Mouse (Mus musculus) heart, postnatal 0 days (tissue): Measurements from ENCODE around the gene Prkca. TPM values are rescaled to one million over a fixed set of nuclear protein-coding genes. Genes with fewer than 3 reads are reported as not detected.

ENCODE experiments used
- ATAC-seq: fragments of 200-750 bp; cut with Nextera tagmentation; 2 replicates; pipeline ENCODE4 v1.8.0; 2017; ENCODE audit warnings: low read depth, moderate number of reproducible peaks, moderate library complexity; ENCODE audit not compliant: insufficient read depth
- DNase-seq: peaks from one replicate; pipeline ENCODE4 v3.0.0-alpha.2; 2016; ENCODE audit warnings: low spot score
- H3K27ac ChIP-seq: fragments of 300-500 bp; sonication (generic); 2 replicates; pipeline ENCODE4 v1.5.1; 2014; ENCODE audit warnings: low read depth, mild to moderate bottlenecking
- H3K27me3 ChIP-seq: fragments of 300-500 bp; sonication (generic); 2 replicates; pipeline ENCODE4 v1.6.1; 2014; ENCODE audit warnings: low read length, mixed read lengths; ENCODE audit not compliant: control insufficient read depth, insufficient read depth
- H3K36me3 ChIP-seq: fragments of 300-500 bp; sonication (generic); replicated peaks from 2 replicates; pipeline ENCODE4 v1.6.1; 2014; ENCODE audit warnings: low read length, mixed read lengths; ENCODE audit not compliant: control insufficient read depth, insufficient read depth
- H3K4me1 ChIP-seq: fragments of 300-500 bp; sonication (generic); 2 replicates; pipeline ENCODE4 v1.6.1; 2014; ENCODE audit warnings: antibody characterized with exemption; ENCODE audit not compliant: control insufficient read depth, insufficient read depth
- H3K4me2 ChIP-seq: fragments of 300-500 bp; sonication (generic); 2 replicates; pipeline ENCODE4 v1.6.1; 2014; ENCODE audit warnings: low read depth, mild to moderate bottlenecking, low read length, moderate library complexity
- H3K4me3 ChIP-seq: fragments of 300-500 bp; sonication (generic); 2 replicates; pipeline ENCODE4 v1.5.1; 2014; ENCODE audit warnings: low read depth, low read length
- H3K9ac ChIP-seq: fragments of 300-500 bp; sonication (generic); replicated peaks from 2 replicates; pipeline ENCODE4 v1.6.1; 2014; ENCODE audit warnings: low read depth, low read length, mixed read lengths
- H3K9me3 ChIP-seq: fragments of 300-500 bp; sonication (generic); replicated peaks from 2 replicates; pipeline ENCODE4 v1.6.1; 2016; ENCODE audit warnings: low read length; ENCODE audit not compliant: control insufficient read depth
- CTCF ChIP-seq: IDR thresholded peaks from 2 replicates; pipeline ENCODE4 v1.5.1; 2016; ENCODE audit warnings: antibody characterized with exemption, control low read depth, low read depth
- EP300 ChIP-seq: IDR thresholded peaks from 2 replicates; pipeline ENCODE4 v1.6.1; 2016; ENCODE audit warnings: antibody characterized with exemption, low read depth
- WGBS: fragments of 180-500 bp; shearing (Covaris S2); extraction: QIAGEN DNeasy Blood & Tissue Kit; methylation state at CpG from one replicate; pipeline ENCODE4 v1.1.7; 2014; 5-methylcytosine and 5-hydroxymethylcytosine counted together
- polyA plus RNA-seq: library from polyadenylated mRNA; unstranded; fragments of >200 nt; fragmentation: Nextera tagmentation; extraction: Ambion mirVana; gene quantifications from 2 replicates; pipeline ENCODE4 v1.2.1, GENCODE M21; 2015
- total RNA-seq: library from RNA; depleted of rRNA; stranded (reverse); fragments of >200 nt; gene quantifications from 2 replicates; pipeline ENCODE4 v1.2.3, GENCODE M21; 2014; ENCODE audit warnings: low replicate concordance

Prkca gene
- total and polyA plus RNA-seq, 2 experiments from 2014 or later = 7.0 to 11.2 TPM

DNA sequence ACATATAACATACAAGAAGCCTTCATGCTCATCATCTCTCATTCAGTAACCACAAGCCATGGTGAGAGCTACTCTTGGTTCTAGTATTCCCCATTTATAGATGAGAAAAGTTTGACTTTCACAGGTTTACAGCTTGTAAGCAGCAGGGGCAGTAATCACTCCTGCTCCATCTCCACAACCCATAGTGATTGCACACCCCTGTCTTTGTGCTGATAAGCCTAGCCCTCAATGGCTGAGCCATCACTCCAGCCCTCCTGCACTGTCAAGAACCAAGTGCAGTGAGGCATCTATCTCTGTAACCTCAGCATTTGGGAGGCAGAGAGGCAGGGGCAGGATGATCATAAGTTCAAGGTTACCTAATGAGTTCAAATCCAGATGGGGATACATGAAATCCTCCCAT lies 48.4 kb downstream of the Prkca start:
- Histone ChIP-seq H3K4me1 (peaks cover 13% of the 10 kb centered on the region; the same call in 1 of the 2 replicates), H3K36me3 (no peaks in the 10 kb centered on the region), H3K9ac (no peak overlapping the region), H3K4me3 (no peak overlapping the region), H3K4me2 (no peak overlapping the region), H3K9me3 (no peaks in the 10 kb centered on the region), H3K27ac (no peak overlapping the region), H3K27me3 (no peaks in the 10 kb centered on the region)
- TF ChIP-seq EP300 (no peak), CTCF (no peak)
- ATAC-seq (no peak), DNase-seq (no peak)

DNA sequence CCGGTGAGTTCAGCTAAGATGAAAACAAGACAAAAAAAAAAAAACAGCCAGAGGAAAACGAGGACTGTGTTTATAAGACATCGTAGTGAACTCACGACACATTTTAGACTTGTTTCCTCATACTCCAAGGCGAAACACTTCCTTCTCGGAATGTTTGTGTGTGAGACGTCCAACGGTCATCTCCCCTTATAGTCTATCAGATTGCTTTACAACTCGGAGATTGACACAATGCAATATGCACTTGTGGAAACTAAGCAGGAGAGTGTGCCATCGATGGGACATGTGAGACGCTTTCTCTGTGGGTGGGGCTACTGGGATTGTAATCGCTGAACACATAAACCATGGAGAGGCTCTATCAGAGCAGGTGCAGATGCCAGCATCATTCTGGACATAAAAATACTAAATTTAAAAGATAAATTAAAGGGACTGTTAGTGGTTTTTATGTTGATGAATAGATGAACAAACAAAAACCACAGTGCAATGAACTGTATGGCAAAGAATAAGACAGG lies 49.4 kb downstream of the Prkca start:
- DNase-seq (no peak), ATAC-seq (no peak)
- TF ChIP-seq EP300 = no peak
- Histone ChIP-seq H3K27ac (no peak overlapping the region), H3K4me3 (no peak overlapping the region), H3K4me1 (peaks cover 10% of the 10 kb centered on the region; the same call in 1 of the 2 replicates), H3K27me3 (no peaks in the 10 kb centered on the region), H3K9me3 (no peaks in the 10 kb centered on the region), H3K9ac (no peak overlapping the region), H3K36me3 (no peaks in the 10 kb centered on the region), H3K4me2 (no peak overlapping the region)
- WGBS = 91% methylated on average over 12 of the region's 12 CpGs

GRCm38 (mm10) chr11:108293843-108294242 lies 49.9 kb downstream of the Prkca start:
- Histone ChIP-seq H3K36me3 (no peaks in the 10 kb centered on the region), H3K4me2 (no peak overlapping the region), H3K4me3 (no peak overlapping the region), H3K27me3 (no peaks in the 10 kb centered on the region), H3K4me1 (peaks cover 10% of the 10 kb centered on the region; the same call in 1 of the 2 replicates), H3K9ac (no peak overlapping the region), H3K9me3 (no peaks in the 10 kb centered on the region), H3K27ac (no peak overlapping the region)
- ATAC-seq (no peak), DNase-seq (no peak)
- no peak for TF ChIP-seq CTCF
- no peak for TF ChIP-seq EP300
- 76% methylated on average over 3 of the region's 3 CpGs for WGBS

DNA sequence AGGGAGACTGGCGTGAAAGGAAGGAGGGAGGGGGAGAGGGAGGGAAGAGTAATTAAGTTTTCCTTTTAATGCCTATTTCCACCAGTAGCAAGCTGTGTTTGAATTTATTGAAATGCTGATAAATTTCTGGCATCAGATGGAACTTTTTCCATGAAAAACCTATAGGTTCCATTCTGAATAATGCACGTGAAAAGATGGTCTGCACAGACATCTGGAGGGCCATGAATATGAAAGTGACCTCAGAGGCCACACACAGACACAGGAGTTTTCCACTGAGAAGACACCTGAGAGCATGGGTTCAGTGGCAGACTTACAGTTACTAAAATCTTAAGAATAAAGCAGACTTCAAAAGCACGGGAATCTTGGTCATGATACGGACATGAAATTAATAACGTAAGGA lies 54.5 kb downstream of the Prkca start:
- Histone ChIP-seq H3K27me3 (no peaks in the 10 kb centered on the region), H3K4me3 (no peak overlapping the region), H3K9me3 (no peaks in the 10 kb centered on the region), H3K27ac (no peak overlapping the region), H3K4me2 (no peak overlapping the region), H3K36me3 (no peaks in the 10 kb centered on the region), H3K4me1 (peaks cover 24% of the 10 kb centered on the region), H3K9ac (no peak overlapping the region)
- no peak for DNase-seq
- WGBS = 87% methylated on average over 5 of the region's 5 CpGs
- TF ChIP-seq CTCF (no peak), EP300 (no peak)
- ATAC-seq = no peak

- Histone ChIP-seq H3K4me1 (peaks cover 24% of the 10 kb centered on the region), H3K27me3 (no peaks in the 10 kb centered on the region), H3K27ac (peak overlapping the region; percentile 23; the same call in 1 of the 2 replicates), H3K4me2 (no peak overlapping the region), H3K4me3 (no peak overlapping the region), H3K9ac (no peak overlapping the region), H3K36me3 (no peaks in the 10 kb centered on the region), H3K9me3 (no peaks in the 10 kb centered on the region)
- TF ChIP-seq CTCF (no peak), EP300 (no peak)
- WGBS = 19% methylated on average over 2 of the region's 2 CpGs
- ATAC-seq (no peak), DNase-seq (no peak)
Observed at GRCm38 (mm10) chr11:108287321-108287720, 56.4 kb downstream of the Prkca start.

DNA sequence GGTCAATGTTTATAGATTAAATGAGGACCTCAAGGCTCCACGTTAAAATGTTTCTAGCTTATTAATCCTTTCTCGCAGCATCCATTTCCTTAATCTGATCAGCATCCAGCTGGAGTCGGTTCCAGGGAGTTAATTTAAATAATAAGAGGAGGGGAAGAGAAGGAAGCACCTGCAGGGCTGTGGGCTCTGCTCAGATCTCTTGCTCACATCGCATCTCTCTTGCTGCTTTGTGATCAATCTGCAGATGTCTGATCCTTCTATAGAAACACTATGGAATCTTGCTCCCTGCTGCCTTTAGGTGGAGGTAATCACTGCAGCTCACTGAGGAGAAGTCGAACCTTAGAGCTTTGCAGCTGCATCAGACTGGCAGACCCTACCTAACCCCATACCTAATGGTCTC lies 58.7 kb downstream of the Prkca start:
- ATAC-seq (no peak), DNase-seq (no peak)
- Histone ChIP-seq H3K4me3 (no peak overlapping the region), H3K36me3 (no peaks in the 10 kb centered on the region), H3K4me2 (no peak overlapping the region), H3K9ac (no peak overlapping the region), H3K4me1 (peaks cover 14% of the 10 kb centered on the region), H3K27ac (no peak overlapping the region), H3K27me3 (no peaks in the 10 kb centered on the region), H3K9me3 (no peaks in the 10 kb centered on the region)
- no peak for TF ChIP-seq CTCF
- no peak for TF ChIP-seq EP300
- 65% methylated on average over 5 of the region's 5 CpGs for WGBS
